Mouse (Mus musculus): Measurements from ENCODE around the gene Psmc3ip.

Psmc3ip gene

GRCm38 (mm10) chr11:101078121-101078520 lies 17.1 kb downstream of the Psmc3ip start, which contains the start of gene Hsd17b1:
Gene Hsd17b1, plus strand, starts transcription at chr11:101078411.
- no peak for DNase-seq (ENCODE audit: low spot score)

DNA sequence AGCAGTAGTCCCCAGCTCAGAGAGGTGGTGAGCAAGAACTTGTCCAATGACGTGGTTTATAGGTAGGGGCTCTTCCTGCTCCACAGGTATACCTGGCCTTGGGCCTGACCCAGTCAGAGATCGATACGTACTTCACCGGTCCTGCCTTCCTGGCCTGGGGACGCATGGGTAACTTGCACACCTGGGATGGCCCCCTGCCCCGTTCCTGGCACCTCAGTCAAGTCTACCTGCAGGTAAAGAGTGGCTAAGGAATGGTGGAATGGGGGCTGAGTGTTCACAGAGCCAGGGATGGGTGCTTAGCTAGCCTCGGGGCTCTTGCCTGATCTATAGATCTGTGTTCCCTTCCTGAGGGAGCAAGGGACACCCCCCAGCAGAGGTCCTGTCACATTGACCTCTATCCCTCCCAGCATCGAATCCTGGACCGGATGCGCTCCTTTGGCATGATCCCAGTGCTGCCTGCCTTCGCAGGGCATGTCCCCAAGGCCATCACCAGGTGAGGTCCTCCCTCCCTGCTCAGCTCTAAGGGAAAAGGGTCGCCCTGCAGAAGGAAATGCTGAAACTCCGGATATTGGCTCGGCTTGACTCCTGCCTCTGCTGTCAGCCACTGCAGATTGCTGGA lies 23.3 kb downstream of the Psmc3ip start:
- no peak for DNase-seq (ENCODE audit: low spot score)

GRCm38 (mm10) chr11:101070987-101071386 lies 24.2 kb downstream of the Psmc3ip start:
- DNase-seq (ENCODE audit: low spot score), result no peak

DNA sequence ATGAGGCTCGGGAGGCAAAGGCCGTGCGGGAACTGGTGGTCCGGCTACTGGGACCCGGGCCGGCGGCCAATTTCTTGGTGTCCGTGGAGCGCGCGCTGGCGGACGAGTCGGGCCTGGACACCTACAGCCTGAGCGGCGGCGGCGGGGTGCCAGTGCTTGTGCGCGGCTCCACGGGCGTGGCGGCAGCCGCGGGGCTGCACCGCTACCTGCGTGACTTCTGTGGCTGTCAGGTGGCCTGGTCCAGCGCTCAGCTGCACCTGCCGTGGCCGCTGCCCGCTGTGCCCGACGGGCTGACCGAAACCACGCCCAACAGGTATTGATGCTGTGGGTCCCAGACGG lies 25.1 kb downstream of the Psmc3ip start:
- DNase-seq (ENCODE audit: low spot score), result no peak

DNA sequence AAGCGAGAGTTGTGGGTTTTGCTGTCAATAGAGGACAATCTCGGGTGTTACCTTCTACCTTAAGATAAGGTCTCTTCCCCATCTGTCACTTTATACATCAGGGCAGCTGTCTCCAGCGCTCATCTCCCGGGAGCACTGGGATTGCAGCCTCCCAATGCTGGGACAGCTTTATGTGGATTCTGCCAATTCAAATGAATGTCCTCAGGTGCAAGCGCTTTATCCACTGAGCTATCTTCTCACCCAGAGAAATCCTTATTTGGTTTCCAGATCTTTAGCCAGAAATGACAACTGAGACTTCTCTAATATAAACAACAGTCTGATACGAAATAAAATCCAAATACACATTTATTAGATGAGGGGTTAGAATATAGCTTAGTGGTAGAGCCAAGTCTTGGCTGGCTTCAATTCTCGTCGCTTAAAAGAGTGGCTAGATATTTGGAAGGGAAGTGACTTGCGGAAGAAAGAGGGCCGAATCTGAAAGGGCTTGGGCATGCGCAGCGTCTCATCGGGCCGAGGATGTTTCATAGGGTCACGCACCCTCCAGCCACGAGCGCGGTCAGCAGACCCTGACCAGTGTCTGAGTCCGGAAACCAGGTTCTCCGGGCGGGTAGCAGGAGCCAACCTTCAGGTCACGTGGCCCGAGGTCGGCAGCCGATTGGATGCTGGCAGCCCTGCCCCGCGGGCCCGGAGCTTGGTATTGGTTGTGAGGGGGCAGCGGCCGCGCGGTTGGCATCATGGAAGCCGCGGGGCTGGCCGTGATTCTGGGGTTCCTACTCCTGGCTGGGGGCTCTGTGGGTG lies 25.6 kb downstream of the Psmc3ip start, which contains the start of gene Naglu:
Gene Naglu (plus strand): TSS at position 622 of the 798 bp plus-strand sequence.
- DNase-seq (ENCODE audit: low spot score), result peak; percentile 96

- DNase-seq (ENCODE audit: low spot score), result peak; percentile 91
Measured at GRCm38 (mm10) chr11:101066549-101067412, 28.5 kb downstream of the Psmc3ip start.

- DNase-seq (ENCODE audit: low spot score), result no peak
Measured at GRCm38 (mm10) chr11:101065002-101065401, 30.2 kb downstream of the Psmc3ip start.

GRCm38 (mm10) chr11:101064462-101064861 lies 30.8 kb downstream of the Psmc3ip start:
- no peak for DNase-seq (ENCODE audit: low spot score)

- peak; percentile 68 for DNase-seq (ENCODE audit: low spot score)
Measured at GRCm38 (mm10) chr11:101063676-101064327, 31.4 kb downstream of the Psmc3ip start.

DNA sequence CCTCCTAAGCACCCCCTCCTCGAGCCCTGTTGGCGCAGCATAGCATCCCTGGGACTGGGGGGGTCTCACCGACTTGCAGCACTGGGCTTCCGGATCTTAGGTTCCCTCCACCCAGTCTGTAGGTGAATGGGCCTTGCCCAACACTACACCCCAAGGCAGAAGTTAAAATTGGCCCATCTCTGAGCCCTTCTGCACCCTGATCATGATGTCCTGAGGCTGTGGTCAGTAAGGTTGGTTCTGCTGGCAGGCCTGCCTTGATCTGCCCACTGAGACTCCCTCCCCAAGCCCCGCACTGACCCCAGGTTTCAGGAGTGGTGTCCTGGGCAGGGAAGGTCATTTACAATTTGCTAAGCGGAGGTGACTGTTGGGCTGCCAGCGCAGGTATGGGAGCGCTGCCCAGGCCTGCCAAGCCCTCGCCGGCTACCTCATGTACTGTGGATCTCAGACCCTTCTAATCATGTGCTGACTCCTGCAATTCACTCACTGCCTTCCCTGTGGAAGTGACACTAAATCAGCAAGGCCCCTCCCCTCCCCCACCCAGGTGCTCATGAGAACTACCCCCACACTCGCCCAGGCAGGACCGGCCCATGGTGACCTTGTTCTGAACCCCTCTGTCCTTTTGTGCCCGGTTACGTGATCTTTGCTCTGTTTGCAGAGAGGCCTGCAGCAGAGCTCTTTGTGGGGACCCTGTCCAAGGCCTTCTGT lies 32.1 kb downstream of the Psmc3ip start:
- no peak for DNase-seq (ENCODE audit: low spot score)

- no peak for DNase-seq (ENCODE audit: low spot score)
Measured at GRCm38 (mm10) chr11:101062165-101062884, 32.9 kb downstream of the Psmc3ip start.

GRCm38 (mm10) chr11:101061049-101061448 lies 34.2 kb downstream of the Psmc3ip start:
- DNase-seq (ENCODE audit: low spot score), result no peak

- peak; percentile 80 for DNase-seq (ENCODE audit: low spot score)
Measured at GRCm38 (mm10) chr11:101060126-101060525, 35.1 kb downstream of the Psmc3ip start.

DNA sequence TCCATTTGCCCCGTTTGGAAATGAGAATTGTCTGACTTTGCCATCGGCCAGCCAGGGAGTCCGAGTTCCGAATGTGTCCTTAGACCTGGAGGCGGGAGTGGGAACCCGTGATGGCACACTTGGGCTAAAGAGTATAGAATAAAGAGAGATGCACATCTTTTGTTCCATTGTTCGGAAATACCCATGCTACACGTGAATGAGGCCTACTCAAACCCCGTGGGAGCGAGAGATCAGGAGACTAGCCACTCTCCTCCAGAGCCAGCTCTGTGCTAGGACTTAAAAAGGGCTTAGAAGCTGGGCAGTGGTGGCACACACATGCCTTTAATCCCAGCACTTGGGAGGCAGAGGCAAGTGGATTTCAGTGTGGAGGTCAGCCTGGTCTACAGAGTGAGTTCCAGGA lies 35.8 kb downstream of the Psmc3ip start:
- no peak for DNase-seq (ENCODE audit: low spot score)

DNA sequence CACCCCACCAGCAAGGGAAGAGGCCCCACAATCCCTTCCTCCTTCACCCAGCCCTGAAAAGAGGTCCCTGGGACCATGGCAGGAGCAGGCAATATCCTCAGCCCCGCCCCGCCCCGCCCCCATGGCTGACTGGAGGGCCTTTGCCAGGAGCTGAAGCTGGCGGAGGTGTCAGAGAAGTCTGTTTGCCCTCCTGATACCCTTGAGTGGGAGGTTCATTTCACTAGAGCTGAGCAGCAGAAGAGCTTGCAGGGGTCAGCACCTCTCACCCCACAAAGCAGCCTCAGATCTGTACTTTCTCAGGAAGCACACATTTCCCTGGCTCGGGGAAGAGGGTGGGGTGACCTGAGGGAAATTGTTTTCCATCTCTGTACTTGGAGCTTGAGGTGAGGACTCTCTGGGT lies 36.5 kb downstream of the Psmc3ip start:
- DNase-seq (ENCODE audit: low spot score), result no peak

- DNase-seq (ENCODE audit: low spot score), result peak; percentile 92
Measured at GRCm38 (mm10) chr11:101057860-101058259, 37.4 kb downstream of the Psmc3ip start.

GRCm38 (mm10) chr11:101056885-101057284 lies 38.4 kb downstream of the Psmc3ip start:
- DNase-seq (ENCODE audit: low spot score), result no peak

- no peak for DNase-seq (ENCODE audit: low spot score)
Measured at GRCm38 (mm10) chr11:101055418-101055817, 39.8 kb downstream of the Psmc3ip start.

- no peak for DNase-seq (ENCODE audit: low spot score)
Measured at GRCm38 (mm10) chr11:101053974-101054373, 41.3 kb downstream of the Psmc3ip start.

- DNase-seq (ENCODE audit: low spot score), result peak; percentile 82
Measured at GRCm38 (mm10) chr11:101052751-101053473, 42.3 kb downstream of the Psmc3ip start.
